Mouse (Mus musculus): Measurements from ENCODE around the gene Ust.

DNA sequence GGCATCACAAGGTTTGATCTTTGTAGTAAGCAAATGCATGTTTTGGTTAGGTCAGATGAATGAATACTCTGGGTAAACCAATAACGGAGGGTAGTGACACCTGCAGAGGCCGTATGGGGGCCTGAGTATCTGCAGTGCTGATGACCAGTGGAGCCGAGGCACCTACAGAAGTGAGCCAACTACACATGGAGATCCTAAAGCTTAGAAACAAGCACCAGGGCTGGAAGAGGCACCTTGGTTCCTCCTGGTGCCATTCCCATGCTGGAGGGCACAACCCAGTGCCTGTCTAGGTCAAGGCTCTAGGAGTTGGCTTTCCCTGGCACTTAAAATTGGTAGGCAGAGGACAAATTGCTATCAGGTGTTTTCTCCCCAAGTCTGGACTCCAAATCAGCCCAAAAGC lies 303.4 kb downstream of the Ust start:
- TF ChIP-seq CTCF (IDR thresholded peaks at IDR 0.05; ENCODE audit: low read depth) (no peak), EP300 (IDR thresholded peaks at IDR 0.05; ENCODE audit: low read depth) (no peak)
